Mouse (Mus musculus): ENCODE results near the gene Zkscan4. TPM values are rescaled to one million over a fixed set of nuclear protein-coding genes. Genes with fewer than 3 reads are reported as not detected.

The Zkscan4 gene
- not detected for total RNA-seq (2023)

GRCm38 (mm10) chr13:21478759-21479670, at the start of gene Zkscan4, which contains the start of gene Gm10065:
Gene Zkscan4, plus strand, starts transcription at chr13:21478907.
Gene Gm10065, minus strand, starts transcription at chr13:21479441.

DNA sequence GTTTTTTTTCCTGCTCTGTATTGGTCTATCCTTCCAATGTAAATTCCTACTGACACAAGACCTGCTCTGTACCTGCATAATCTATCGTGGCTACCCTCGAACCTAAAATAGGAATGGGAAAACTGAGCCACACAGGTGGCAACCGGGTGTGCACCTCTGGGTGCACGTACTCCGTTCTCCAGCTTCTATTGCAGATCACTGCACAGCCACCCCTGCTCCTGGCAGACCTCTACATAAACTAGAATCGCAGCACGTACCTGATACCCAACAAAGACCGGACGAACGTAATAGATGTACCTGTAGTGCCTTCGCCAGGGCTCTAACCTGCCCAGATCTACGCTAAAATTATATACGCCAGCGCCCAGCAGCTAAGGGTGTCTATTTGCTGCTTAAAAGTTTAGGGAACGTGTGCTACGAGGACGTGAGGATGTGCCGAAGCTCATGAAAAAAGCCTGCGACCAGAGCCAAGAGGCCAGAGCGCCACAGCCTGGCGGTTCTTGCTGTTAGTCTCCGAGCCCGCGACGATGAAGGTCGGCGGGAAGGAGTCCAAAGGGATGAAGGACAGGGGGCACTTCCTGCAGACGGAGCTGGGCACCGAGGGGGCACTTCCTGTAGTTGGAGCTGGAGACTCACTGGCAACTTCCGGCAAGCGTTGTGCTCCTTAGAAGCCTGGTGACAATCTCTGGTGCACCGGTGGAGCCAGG, 38.1 kb upstream of the Zkscan4 start, which contains the start of gene Pgbd1:
TSS of gene Pgbd1 (minus strand) at position 556 of the 704 bp plus-strand sequence.

GRCm38 (mm10) chr13:21453449-21453848, 25.3 kb upstream of the Zkscan4 start, which contains the start of gene Zscan26:
Gene Zscan26, minus strand, starts transcription at chr13:21453730.

DNA sequence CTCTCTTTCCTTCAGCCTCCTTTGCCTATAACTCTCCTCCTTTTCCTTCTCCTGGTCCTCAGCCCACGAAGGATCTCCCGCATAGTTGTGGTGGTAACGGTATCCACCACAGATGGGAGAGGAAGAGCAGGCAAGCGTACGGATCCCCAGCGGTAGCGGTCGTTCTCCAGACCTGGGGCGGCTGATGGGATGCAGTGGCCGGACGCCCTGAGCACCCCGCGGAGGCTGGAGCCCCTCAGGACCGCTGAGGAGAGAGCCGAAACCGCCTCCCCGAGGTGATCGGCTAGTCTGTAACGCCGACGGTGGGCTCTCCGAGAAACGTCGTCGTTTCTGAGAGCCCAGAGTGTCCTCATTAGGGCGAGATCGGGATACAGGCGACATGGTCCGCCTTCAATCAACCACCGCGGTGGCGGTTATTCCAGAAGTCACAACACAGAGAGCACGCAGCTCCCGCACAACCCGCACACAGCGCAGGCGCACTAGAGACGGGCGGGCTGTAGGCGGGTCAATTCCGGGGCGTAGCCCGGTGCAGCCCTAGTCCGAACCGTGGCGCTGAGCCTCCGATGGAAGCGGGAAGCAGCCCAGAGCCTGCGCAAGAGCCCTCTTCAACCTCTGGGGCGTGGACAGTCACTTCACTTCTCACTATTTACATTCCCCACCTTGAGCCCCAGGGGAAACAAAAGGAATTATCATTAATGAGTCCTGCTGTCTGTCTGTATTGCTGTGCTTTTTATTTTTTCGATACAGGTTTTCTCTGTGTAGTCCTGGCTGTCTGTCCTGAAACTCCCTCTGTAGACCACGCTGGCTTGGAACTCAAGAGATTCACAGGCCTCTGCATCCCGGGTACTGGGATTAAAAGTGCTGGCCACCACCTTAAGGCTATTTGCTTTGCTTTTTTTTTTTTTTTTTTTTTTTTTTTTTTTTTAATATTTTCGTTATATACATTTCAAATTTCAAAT, 10.4 kb upstream of the Zkscan4 start, which contains the start of gene Nkapl:
TSS of gene Nkapl (minus strand) at position 449 of the 959 bp plus-strand sequence.

DNA sequence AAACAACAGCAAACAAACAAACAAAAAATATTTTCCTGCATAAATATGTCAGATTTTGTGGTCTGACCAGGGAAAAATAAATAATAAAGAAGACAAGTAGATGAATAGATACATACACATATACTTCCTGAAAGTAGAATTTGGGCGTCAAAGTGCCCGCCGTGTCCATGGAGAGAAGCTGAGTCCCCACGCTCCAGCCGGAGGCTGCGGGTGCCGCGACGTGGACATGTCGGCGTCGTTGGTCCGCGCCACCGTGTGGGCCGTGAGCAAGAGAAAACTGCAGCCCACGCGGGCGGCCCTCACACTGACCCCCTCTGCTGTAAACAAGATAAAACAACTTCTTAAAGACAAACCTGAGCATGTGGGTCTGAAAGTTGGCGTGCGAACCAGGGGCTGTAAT, 16.4 kb downstream of the Zkscan4 start, which contains the start of gene AK157302:
TSS of gene AK157302 (plus strand) at position 144 of the 400 bp plus-strand sequence.

DNA sequence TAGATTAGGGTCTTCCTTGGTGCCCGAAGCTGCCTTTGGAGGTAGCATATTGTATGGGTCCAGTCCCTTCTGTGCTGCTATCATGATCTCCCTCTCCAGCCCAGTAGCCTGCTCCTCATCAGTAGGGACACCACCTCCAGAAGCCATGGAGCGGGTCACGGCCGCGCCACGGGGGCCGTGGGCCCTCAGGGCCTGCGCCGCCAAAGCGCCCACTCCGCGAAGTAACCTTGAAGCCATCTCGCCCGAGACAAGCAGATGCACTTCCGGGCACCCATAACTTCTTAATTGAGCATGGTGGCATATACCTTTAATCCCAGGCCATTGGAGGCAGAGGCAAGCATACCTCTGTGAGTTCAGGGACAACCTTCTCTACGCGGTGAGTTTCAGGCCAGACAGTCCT, 22.5 kb downstream of the Zkscan4 start, which contains the start of gene Gm11273:
TSS of gene Gm11273 (minus strand) at position 237 of the 400 bp plus-strand sequence.

DNA sequence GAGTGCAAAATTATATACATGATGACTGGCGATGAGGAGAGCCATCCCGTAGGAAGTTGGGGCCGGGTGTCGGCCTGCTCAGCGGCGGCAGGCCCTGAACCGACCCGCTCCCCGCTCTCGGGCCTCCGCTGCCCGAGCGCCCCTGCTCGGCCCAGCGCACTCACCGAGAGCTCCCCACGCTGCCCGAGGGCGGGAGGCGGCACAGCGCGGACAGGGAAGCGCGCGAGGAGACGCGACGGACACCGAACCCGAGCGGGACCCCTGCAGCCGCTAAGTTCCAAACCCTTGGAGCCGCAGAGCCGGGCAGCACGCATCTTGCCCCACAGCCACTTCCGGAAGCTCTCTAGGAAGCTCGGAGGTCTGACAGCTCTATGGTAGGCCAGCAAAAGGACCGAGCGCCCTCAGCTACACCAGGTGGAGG, 52.1 kb downstream of the Zkscan4 start, which contains the start of gene Zkscan8:
TSS of gene Zkscan8 (minus strand) at position 340 of the 421 bp plus-strand sequence.

Other genes starting within 250 kb of the Zkscan4 start
- not detected for gene Gpx5, start 186.2 kb upstream of the Zkscan4 start, total RNA-seq (2023)
- gene Gpx6, start 166.8 kb upstream of the Zkscan4 start, total RNA-seq (2023): not detected
- gene Olfr1367, start 132.0 kb upstream of the Zkscan4 start, total RNA-seq (2023): not detected
- gene Zscan12, start 116.1 kb upstream of the Zkscan4 start, total RNA-seq (2023): 1 to 10 TPM; 7.9 to 9.0 TPM
- 10 to 100 TPM; 60.5 to 74.8 TPM for gene Zkscan3, start 76.2 kb upstream of the Zkscan4 start, total RNA-seq (2023)
- gene Pgbd1, start 37.8 kb upstream of the Zkscan4 start, total RNA-seq (2023): under 1 TPM; 0.73 to 0.98 TPM
- 10 to 100 TPM; 54.1 to 55.3 TPM for gene Zscan26, start 25.2 kb upstream of the Zkscan4 start, total RNA-seq (2023)
- not detected for gene Nkapl, start 10.4 kb upstream of the Zkscan4 start, total RNA-seq (2023)
- not detected for gene Gm10065, start 534 bp downstream of the Zkscan4 start, total RNA-seq (2023)
- 1 to 10 TPM; 4.4 to 5.9 TPM for gene AK157302, start 16.3 kb downstream of the Zkscan4 start, total RNA-seq (2023)
- 10 to 100 TPM; 10.6 to 15.1 TPM for gene Gm11273, start 22.5 kb downstream of the Zkscan4 start, total RNA-seq (2023)
- 10 to 100 TPM; 11.1 to 11.3 TPM for gene Zkscan8, start 52.2 kb downstream of the Zkscan4 start, total RNA-seq (2023)
- gene Olfr1366, start 63.9 kb downstream of the Zkscan4 start, total RNA-seq (2023): not detected
- gene Olfr1535, start 81.0 kb downstream of the Zkscan4 start, total RNA-seq (2023): not detected
- not detected for gene Olfr1364, start 102.9 kb downstream of the Zkscan4 start, total RNA-seq (2023)
- gene Olfr1362, start 135.1 kb downstream of the Zkscan4 start, total RNA-seq (2023): not detected
- gene Olfr11, start 163.6 kb downstream of the Zkscan4 start, total RNA-seq (2023): not detected
- not detected for gene Olfr1361, start 184.5 kb downstream of the Zkscan4 start, total RNA-seq (2023)
- not detected for gene Olfr1360, start 198.5 kb downstream of the Zkscan4 start, total RNA-seq (2023)
- not detected for gene Olfr1359, start 219.2 kb downstream of the Zkscan4 start, total RNA-seq (2023)
- 100 to 1,000 TPM in 1 of 2 experiments, 10 to 100 TPM in 1; 41.0 to 101 TPM for gene Hist1h2bl, start 237.2 kb downstream of the Zkscan4 start, total RNA-seq (2023)
- 10 to 100 TPM; 69.0 to 85.5 TPM for gene Hist1h2ai, start 237.5 kb downstream of the Zkscan4 start, total RNA-seq (2023)
- 100 to 1,000 TPM in 1 of 2 experiments, 10 to 100 TPM in 1; 63.3 to 163 TPM for gene Hist1h3h, start 238.8 kb downstream of the Zkscan4 start, total RNA-seq (2023)
- gene Hist1h2bm, start 243.1 kb downstream of the Zkscan4 start, total RNA-seq (2023): 10 to 100 TPM in 1 of 2 experiments, 1 to 10 TPM in 1; 9.3 to 35.0 TPM